Mouse (Mus musculus): ENCODE measurements around the gene Miox. TPM values are rescaled to one million over a fixed set of nuclear protein-coding genes. Genes with fewer than 3 reads are reported as not detected.

Miox gene
- polyA plus RNA-seq, 1 experiment from 2014 or later, result 119 TPM

GRCm38 (mm10) chr15:89341678-89342077 is 7.5 kb downstream of the Miox start:
- WGBS, result 19% methylated on average over 1 of the region's 1 CpGs
- H3K4me1 ChIP-seq (replicated peaks; ENCODE audit: insufficient read depth, low read length), result no peaks in the 10 kb centered on the region
- no peaks in the 10 kb centered on the region for H3K36me3 ChIP-seq (ENCODE audit: insufficient read depth, low read length)
- H3K9me3 ChIP-seq (replicated peaks; ENCODE audit: low read length), result no peaks in the 10 kb centered on the region
- ATAC-seq (replicated peaks; ENCODE audit: low FRiP score, low read depth) (no peak), DNase-seq (ENCODE audit: low spot score) (no peak)
- H3K4me2 ChIP-seq (ENCODE audit: low read length), result no peak overlapping the region
- TF ChIP-seq CTCF (IDR thresholded peaks at IDR 0.05; ENCODE audit: low read depth), result peak; percentile 24; the same call in 1 of the 2 replicates
- H3K9ac ChIP-seq (ENCODE audit: low read depth, low read length), result no peak overlapping the region
- H3K27ac ChIP-seq, result no peak overlapping the region
- no peak overlapping the region for H3K4me3 ChIP-seq (replicated peaks; ENCODE audit: low read depth, low read length)
- no peaks in the 10 kb centered on the region for H3K27me3 ChIP-seq (ENCODE audit: insufficient read depth, low read length)

GRCm38 (mm10) chr15:89343325-89343724 is 9.1 kb downstream of the Miox start:
- H3K4me1 ChIP-seq (replicated peaks; ENCODE audit: insufficient read depth, low read length), result no peaks in the 10 kb centered on the region
- ATAC-seq (replicated peaks; ENCODE audit: low FRiP score, low read depth) (no peak), DNase-seq (ENCODE audit: low spot score) (no peak)
- H3K27ac ChIP-seq, result no peak overlapping the region
- H3K4me3 ChIP-seq (replicated peaks; ENCODE audit: low read depth, low read length), result no peak overlapping the region
- no peaks in the 10 kb centered on the region for H3K27me3 ChIP-seq (ENCODE audit: insufficient read depth, low read length)
- H3K36me3 ChIP-seq (ENCODE audit: insufficient read depth, low read length), result no peaks in the 10 kb centered on the region
- no peak overlapping the region for H3K4me2 ChIP-seq (ENCODE audit: low read length)
- no peaks in the 10 kb centered on the region for H3K9me3 ChIP-seq (replicated peaks; ENCODE audit: low read length)
- no peak overlapping the region for H3K9ac ChIP-seq (ENCODE audit: low read depth, low read length)
- TF ChIP-seq CTCF (IDR thresholded peaks at IDR 0.05; ENCODE audit: low read depth), result peak; percentile 50
- whole genome bisulfite sequencing, result 90% methylated on average over 3 of the region's 3 CpGs

- Histone ChIP-seq H3K27ac (no peak overlapping the region), H3K4me2 (ENCODE audit: low read length) (no peak overlapping the region), H3K36me3 (ENCODE audit: insufficient read depth, low read length) (peaks cover 31% of the 10 kb centered on the region), H3K9me3 (replicated peaks; ENCODE audit: low read length) (no peaks in the 10 kb centered on the region), H3K27me3 (ENCODE audit: insufficient read depth, low read length) (no peaks in the 10 kb centered on the region), H3K4me1 (replicated peaks; ENCODE audit: insufficient read depth, low read length) (no peaks in the 10 kb centered on the region; the same call in 1 of the 2 replicates), H3K9ac (ENCODE audit: low read depth, low read length) (no peak overlapping the region), H3K4me3 (replicated peaks; ENCODE audit: low read depth, low read length) (no peak overlapping the region)
- TF ChIP-seq CTCF (IDR thresholded peaks at IDR 0.05; ENCODE audit: low read depth), result no peak
- ATAC-seq (replicated peaks; ENCODE audit: low FRiP score, low read depth) (no peak), DNase-seq (ENCODE audit: low spot score) (peak; percentile 22)
- 74% methylated on average over 5 of the region's 5 CpGs for WGBS
Observed at GRCm38 (mm10) chr15:89350447-89350846, 16.2 kb downstream of the Miox start.

GRCm38 (mm10) chr15:89351302-89351701 is 17.1 kb downstream of the Miox start:
- Histone ChIP-seq H3K36me3 (ENCODE audit: insufficient read depth, low read length) (peaks cover 31% of the 10 kb centered on the region), H3K27me3 (ENCODE audit: insufficient read depth, low read length) (no peaks in the 10 kb centered on the region), H3K4me3 (replicated peaks; ENCODE audit: low read depth, low read length) (no peak overlapping the region), H3K9me3 (replicated peaks; ENCODE audit: low read length) (no peaks in the 10 kb centered on the region), H3K9ac (ENCODE audit: low read depth, low read length) (no peak overlapping the region), H3K27ac (no peak overlapping the region), H3K4me2 (ENCODE audit: low read length) (no peak overlapping the region), H3K4me1 (replicated peaks; ENCODE audit: insufficient read depth, low read length) (no peaks in the 10 kb centered on the region; the same call in 1 of the 2 replicates)
- no peak for DNase-seq (ENCODE audit: low spot score)
- no peak for ATAC-seq (replicated peaks; ENCODE audit: low FRiP score, low read depth)
- 92% methylated on average over 15 of the region's 15 CpGs for WGBS
- no peak for TF ChIP-seq CTCF (IDR thresholded peaks at IDR 0.05; ENCODE audit: low read depth)

- ATAC-seq (replicated peaks; ENCODE audit: low FRiP score, low read depth), result no peak
- H3K36me3 ChIP-seq (ENCODE audit: insufficient read depth, low read length), result peaks cover 31% of the 10 kb centered on the region
- no peak for TF ChIP-seq CTCF (IDR thresholded peaks at IDR 0.05; ENCODE audit: low read depth)
- H3K4me3 ChIP-seq (replicated peaks; ENCODE audit: low read depth, low read length), result no peak overlapping the region
- H3K4me2 ChIP-seq (ENCODE audit: low read length), result no peak overlapping the region
- H3K4me1 ChIP-seq (replicated peaks; ENCODE audit: insufficient read depth, low read length), result no peaks in the 10 kb centered on the region; the same call in 1 of the 2 replicates
- 94% methylated on average over 14 of the region's 14 CpGs for WGBS
- H3K27me3 ChIP-seq (ENCODE audit: insufficient read depth, low read length), result no peaks in the 10 kb centered on the region
- no peak overlapping the region for H3K27ac ChIP-seq
- H3K9me3 ChIP-seq (replicated peaks; ENCODE audit: low read length), result no peaks in the 10 kb centered on the region
- DNase-seq (ENCODE audit: low spot score), result no peak
- H3K9ac ChIP-seq (ENCODE audit: low read depth, low read length), result no peak overlapping the region
Observed at GRCm38 (mm10) chr15:89352054-89352453, 17.9 kb downstream of the Miox start.

- H3K27me3 ChIP-seq (ENCODE audit: insufficient read depth, low read length), result no peaks in the 10 kb centered on the region
- H3K4me2 ChIP-seq (ENCODE audit: low read length), result no peak overlapping the region
- ATAC-seq (replicated peaks; ENCODE audit: low FRiP score, low read depth) (no peak), DNase-seq (ENCODE audit: low spot score) (no peak)
- H3K4me3 ChIP-seq (replicated peaks; ENCODE audit: low read depth, low read length), result no peak overlapping the region
- no peak for TF ChIP-seq CTCF (IDR thresholded peaks at IDR 0.05; ENCODE audit: low read depth)
- H3K36me3 ChIP-seq (ENCODE audit: insufficient read depth, low read length), result peaks cover 31% of the 10 kb centered on the region
- no peaks in the 10 kb centered on the region; the same call in 1 of the 2 replicates for H3K4me1 ChIP-seq (replicated peaks; ENCODE audit: insufficient read depth, low read length)
- no peaks in the 10 kb centered on the region for H3K9me3 ChIP-seq (replicated peaks; ENCODE audit: low read length)
- no peak overlapping the region for H3K27ac ChIP-seq
- WGBS, result 98% methylated on average over 12 of the region's 12 CpGs
- H3K9ac ChIP-seq (ENCODE audit: low read depth, low read length), result no peak overlapping the region
Observed at GRCm38 (mm10) chr15:89352795-89353194, 18.6 kb downstream of the Miox start.

GRCm38 (mm10) chr15:89353837-89354236 is 19.6 kb downstream of the Miox start:
- DNase-seq (ENCODE audit: low spot score), result no peak
- no peaks in the 10 kb centered on the region; the same call in 1 of the 2 replicates for H3K4me1 ChIP-seq (replicated peaks; ENCODE audit: insufficient read depth, low read length)
- H3K4me2 ChIP-seq (ENCODE audit: low read length), result no peak overlapping the region
- no peaks in the 10 kb centered on the region for H3K27me3 ChIP-seq (ENCODE audit: insufficient read depth, low read length)
- H3K27ac ChIP-seq, result no peak overlapping the region
- no peak overlapping the region for H3K9ac ChIP-seq (ENCODE audit: low read depth, low read length)
- no peak overlapping the region for H3K4me3 ChIP-seq (replicated peaks; ENCODE audit: low read depth, low read length)
- no peak for ATAC-seq (replicated peaks; ENCODE audit: low FRiP score, low read depth)
- 94% methylated on average over 16 of the region's 16 CpGs for whole genome bisulfite sequencing
- no peak for TF ChIP-seq CTCF (IDR thresholded peaks at IDR 0.05; ENCODE audit: low read depth)
- H3K9me3 ChIP-seq (replicated peaks; ENCODE audit: low read length), result no peaks in the 10 kb centered on the region
- peaks cover 31% of the 10 kb centered on the region for H3K36me3 ChIP-seq (ENCODE audit: insufficient read depth, low read length)

Measured in kidney, postnatal 0 days (tissue).